15 mouse cellular contexts compared by ENCODE assay signal in genomic region chr11:74448556-74448955, GRCm38 (mm10).
DNase-seq lines count a peak whose midpoint lies in the region; ATAC-seq and TF ChIP-seq lines count a peak whose summit lies in the region.
"Had no signal": no experiment of that assay in that cellular context is flagged by ENCODE, and none has a peak within 500 bp of the region (broad histone marks: within the 10 kb centered on the region; RNA-seq: fewer than 3 reads in every experiment).

No protein-coding gene starts in this region.

- ATAC-seq in limb, embryonic 12.5 days (ENCODE audit: insufficient number of reproducible peaks, insufficient read depth, low FRiP score, low TSS enrichment, low read depth), result no peak
- 0 out of 2 replicates have a peak, but pooled peaks have one; percentile 31 for ATAC-seq in heart, embryonic 14.5 days (ENCODE audit: insufficient number of reproducible peaks, insufficient read depth, low FRiP score, low read depth)

- H3K27me3 ChIP-seq in limb, embryonic 12.5 days, result no peaks in the 10 kb centered on the region
- H3K27me3 ChIP-seq in limb, embryonic 10.5 days (ENCODE audit: low read depth, poor library complexity, severe bottlenecking), result no peaks in the 10 kb centered on the region
- no peaks in the 10 kb centered on the region for H3K27me3 ChIP-seq in heart, embryonic 14.5 days (ENCODE audit: control insufficient read depth, insufficient read depth, low read length)
- no peaks in the 10 kb centered on the region for H3K27me3 ChIP-seq in small intestine, adult 2 months (ENCODE audit: control insufficient read depth, insufficient read depth, low read length)
- H3K27me3 ChIP-seq: CH12.LX; hindbrain, embryonic 15.5 days; limb, embryonic 13.5 days; stomach, embryonic 15.5 days had no signal

- H3K4me2 ChIP-seq in limb, embryonic 12.5 days, result no peak overlapping the region
- peak overlapping the region; percentile 11; the same call in 1 of the 2 replicates for H3K4me2 ChIP-seq in heart, embryonic 14.5 days (ENCODE audit: low read length)
- H3K4me2 ChIP-seq: hindbrain, embryonic 15.5 days; limb, embryonic 13.5 days; stomach, embryonic 15.5 days had no signal

- no peak overlapping the region for H3K4me3 ChIP-seq in limb, embryonic 12.5 days (replicated peaks)
- no peak overlapping the region for H3K4me3 ChIP-seq in limb, embryonic 10.5 days
- H3K4me3 ChIP-seq in heart, embryonic 14.5 days (ENCODE audit: control insufficient read depth in 1 of 2, insufficient read depth in 1 of 2, low read depth in 1 of 2, low read length in 2 of 2), result no peak overlapping the region
- no peak overlapping the region for H3K4me3 ChIP-seq in small intestine, adult 2 months (ENCODE audit: low read depth, low read length)
- H3K4me3 ChIP-seq: hindbrain, embryonic 15.5 days; limb, embryonic 13.5 days; stomach, embryonic 15.5 days had no signal

- 48% methylated on average over 4 of the region's 4 CpGs for WGBS in limb, embryonic 12.5 days
- WGBS in limb, embryonic 10.5 days, result 69% methylated on average over 4 of the region's 4 CpGs
- WGBS in heart, embryonic 14.5 days, result 34% methylated on average over 4 of the region's 4 CpGs
- WGBS in small intestine, adult 2 months, result 86% methylated on average over 4 of the region's 4 CpGs

- H3K4me1 ChIP-seq in limb, embryonic 12.5 days (replicated peaks), result peaks cover 8% of the 10 kb centered on the region
- no peaks in the 10 kb centered on the region for H3K4me1 ChIP-seq in limb, embryonic 10.5 days
- peaks cover 9 to 25% of the 10 kb centered on the region in 2 experiments for H3K4me1 ChIP-seq in heart, embryonic 14.5 days (ENCODE audit: control insufficient read depth in 2 of 2, insufficient read depth in 2 of 2, low read length in 2 of 2)
- H3K4me1 ChIP-seq in small intestine, adult 2 months (ENCODE audit: control insufficient read depth, insufficient read depth, insufficient read length, low read length), result peaks cover 3% of the 10 kb centered on the region; the same call in 1 of the 2 replicates
- H3K4me1 ChIP-seq: hindbrain, embryonic 15.5 days; limb, embryonic 13.5 days; stomach, embryonic 15.5 days had no signal

- no peak for DNase-seq in limb, embryonic 10.5 days (ENCODE audit: low spot score)
- peak; percentile 56 for DNase-seq in gastrocnemius, postnatal 14 days
- no peak for DNase-seq in left cerebral cortex, postnatal 25 days (ENCODE audit: low spot score in 2 of 2)
- DNase-seq in left cerebral cortex, postnatal 4 days, result no peak
- no peak for DNase-seq in right cerebral cortex, postnatal 14 days
- DNase-seq: embryo, embryonic 11 days; lung, adult 18-20 months; right cerebral cortex, postnatal 4 days had no signal

- H3K27ac ChIP-seq in limb, embryonic 12.5 days, result 0 out of 2 replicates have a peak overlapping the region, but pooled peaks have one; percentile 7
- no peak overlapping the region for H3K27ac ChIP-seq in limb, embryonic 10.5 days
- peak overlapping the region; percentile 85 to 90 for H3K27ac ChIP-seq in heart, embryonic 14.5 days (replicated peaks in 1 of 2; ENCODE audit: control insufficient read depth in 1 of 2, insufficient read depth in 1 of 2, low read depth in 2 of 2, low read length in 2 of 2)
- peak overlapping the region; percentile 34; the same call in 1 of the 2 replicates for H3K27ac ChIP-seq in small intestine, adult 2 months (ENCODE audit: insufficient read depth, low read depth, low read length)
- H3K27ac ChIP-seq: hindbrain, embryonic 15.5 days; limb, embryonic 13.5 days; stomach, embryonic 15.5 days had no signal

- H3K36me3 ChIP-seq in limb, embryonic 12.5 days, result no peaks in the 10 kb centered on the region
- no peaks in the 10 kb centered on the region for H3K36me3 ChIP-seq in limb, embryonic 10.5 days
- no peaks in the 10 kb centered on the region for H3K36me3 ChIP-seq in heart, embryonic 14.5 days (ENCODE audit: control insufficient read depth, insufficient read depth, low read length)
- H3K36me3 ChIP-seq in small intestine, adult 2 months (ENCODE audit: control insufficient read depth, insufficient read depth, low read length), result no peaks in the 10 kb centered on the region
- H3K36me3 ChIP-seq: hindbrain, embryonic 15.5 days; limb, embryonic 13.5 days; stomach, embryonic 15.5 days had no signal

- TF ChIP-seq POLR2A in small intestine, adult 2 months (IDR thresholded peaks at IDR 0.05; ENCODE audit: low read depth, low read length), result no peak

- intact Hi-C loops in gastrocnemius, postnatal 14 days (cut with DNase I; ENCODE audit: low total_unique reads), result no loop called here
- intact Hi-C loops in left cerebral cortex, postnatal 25 days (cut with DNase I), result no loop called here
- intact Hi-C loops in left cerebral cortex, postnatal 4 days (cut with DNase I), result no loop called here

- H3K9ac ChIP-seq in limb, embryonic 12.5 days (replicated peaks), result no peak overlapping the region
- H3K9ac ChIP-seq in heart, embryonic 14.5 days (ENCODE audit: low read length), result peak overlapping the region; percentile 52; the same call in 1 of the 2 replicates
- H3K9ac ChIP-seq: hindbrain, embryonic 15.5 days; limb, embryonic 13.5 days; stomach, embryonic 15.5 days had no signal

- H3K9me3 ChIP-seq in limb, embryonic 12.5 days, result no peaks in the 10 kb centered on the region
- no peaks in the 10 kb centered on the region for H3K9me3 ChIP-seq in limb, embryonic 10.5 days (replicated peaks)
- H3K9me3 ChIP-seq in heart, embryonic 14.5 days (ENCODE audit: control insufficient read depth, low read length), result peaks cover 9% of the 10 kb centered on the region; the same call in 1 of the 2 replicates
- H3K9me3 ChIP-seq: stomach, embryonic 15.5 days had no signal

- TF ChIP-seq CTCF in small intestine, adult 2 months (IDR thresholded peaks at IDR 0.05; ENCODE audit: extremely low read depth, insufficient read length, insufficient replicate concordance, low read depth, low read length), result no peak
